Mouse (Mus musculus) cerebellum, adult 2 months (tissue): ENCODE data around the gene Ldb1.

ENCODE experiments used
- CTCF ChIP-seq: fragments of 200-500 bp; IDR thresholded peaks from 2 replicates; pipeline ENCODE4 v1.5.1; 2011; ENCODE audit warnings: low read depth, mild to moderate bottlenecking, control low read depth, low read length, moderate library complexity, borderline replicate concordance; ENCODE audit not compliant: insufficient read depth
- POLR2A ChIP-seq: fragments of 200-500 bp; IDR thresholded peaks from 2 replicates; pipeline ENCODE4 v1.6.1; 2011; ENCODE audit warnings: low read length, control low read depth, borderline replicate concordance; ENCODE audit not compliant: insufficient read depth

DNA sequence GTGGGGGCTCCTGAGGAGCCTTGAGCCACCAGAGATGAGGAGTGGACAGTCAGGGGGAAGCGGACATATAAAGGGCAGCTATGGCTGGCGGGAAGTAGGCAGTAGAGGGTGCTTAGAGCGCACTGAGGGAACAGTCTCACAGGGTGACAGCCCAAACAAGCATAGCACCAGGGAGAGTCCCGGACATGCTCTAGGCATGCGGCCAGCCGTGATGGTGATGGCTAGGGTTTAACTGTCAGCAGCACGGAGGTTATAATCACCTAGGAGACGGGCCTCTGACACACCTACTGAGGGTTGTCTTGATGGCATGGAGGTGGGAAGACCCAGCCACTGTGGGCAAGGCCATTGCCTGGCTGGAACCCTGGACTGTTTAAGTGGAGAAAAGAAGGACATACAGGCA lies 18.4 kb downstream of the Ldb1 start:
- TF ChIP-seq CTCF (no peak), POLR2A (no peak)
